Mouse (Mus musculus) stomach, postnatal 0 days (tissue): Measurements from ENCODE around the gene Zc3h12b. TPM values are rescaled to one million over a fixed set of nuclear protein-coding genes. Genes with fewer than 3 reads are reported as not detected.

ENCODE experiments used
- ATAC-seq: fragments of 200-750 bp; cut with Nextera tagmentation; 2 replicates; pipeline ENCODE4 v1.8.0; 2017; ENCODE audit not compliant: low FRiP score, low TSS enrichment
- DNase-seq: peaks from one replicate; pipeline ENCODE4 v3.0.0-alpha.2; 2016; ENCODE audit warnings: low spot score
- H3K27ac ChIP-seq: fragments of 300-500 bp; sonication (generic); replicated peaks from 2 replicates; pipeline ENCODE4 v1.5.1; 2014; ENCODE audit warnings: mild to moderate bottlenecking, control low read depth
- H3K27me3 ChIP-seq: fragments of 300-500 bp; sonication (generic); 2 replicates; pipeline ENCODE4 v1.6.1; 2014; ENCODE audit warnings: low read length; ENCODE audit not compliant: control insufficient read depth, insufficient read depth
- H3K36me3 ChIP-seq: fragments of 300-500 bp; sonication (generic); 2 replicates; pipeline ENCODE4 v1.6.1; 2014; ENCODE audit warnings: low read length, mixed read lengths; ENCODE audit not compliant: control insufficient read depth, insufficient read depth
- H3K4me1 ChIP-seq: fragments of 300-500 bp; sonication (generic); replicated peaks from 2 replicates; pipeline ENCODE4 v1.6.1; 2014; ENCODE audit warnings: antibody characterized with exemption; ENCODE audit not compliant: control insufficient read depth, insufficient read depth
- H3K4me2 ChIP-seq: fragments of 300-500 bp; sonication (generic); replicated peaks from 2 replicates; pipeline ENCODE4 v1.6.1; 2014; ENCODE audit warnings: low read depth, mild to moderate bottlenecking, control low read depth, moderate library complexity
- H3K4me3 ChIP-seq: fragments of 300-500 bp; sonication (generic); 2 replicates; pipeline ENCODE4 v1.5.1; 2014; ENCODE audit warnings: low read depth, low read length, control low read depth
- H3K9ac ChIP-seq: fragments of 300-500 bp; sonication (generic); 2 replicates; pipeline ENCODE4 v1.6.1; 2014; ENCODE audit warnings: mild to moderate bottlenecking, low read length, control low read depth, mixed read lengths
- H3K9me3 ChIP-seq: fragments of 300-500 bp; sonication (generic); 2 replicates; pipeline ENCODE4 v1.6.1; 2016; ENCODE audit warnings: low read length; ENCODE audit not compliant: control insufficient read depth
- CTCF ChIP-seq: IDR thresholded peaks from 2 replicates; pipeline ENCODE4 v1.5.1; 2016; ENCODE audit warnings: antibody characterized with exemption, low read depth, mild to moderate bottlenecking, moderate library complexity
- EP300 ChIP-seq: optimal IDR thresholded peaks from 2 replicates; pipeline ENCODE3; 2016; ENCODE audit warnings: antibody characterized with exemption
- WGBS: fragments of 180-500 bp; shearing (Covaris S2); extraction: QIAGEN DNeasy Blood & Tissue Kit; methylation state at CpG from one replicate; pipeline ENCODE4 v1.1.7; 2014; 5-methylcytosine and 5-hydroxymethylcytosine counted together
- polyA plus RNA-seq: library from polyadenylated mRNA; unstranded; fragments of >200 nt; fragmentation: Nextera tagmentation; extraction: Ambion mirVana; gene quantifications from 2 replicates; pipeline ENCODE4 v1.2.1, GENCODE M21; 2015

Gene Zc3h12b
- polyA plus RNA-seq, 1 experiment from 2014 or later, result 0.74 TPM

DNA sequence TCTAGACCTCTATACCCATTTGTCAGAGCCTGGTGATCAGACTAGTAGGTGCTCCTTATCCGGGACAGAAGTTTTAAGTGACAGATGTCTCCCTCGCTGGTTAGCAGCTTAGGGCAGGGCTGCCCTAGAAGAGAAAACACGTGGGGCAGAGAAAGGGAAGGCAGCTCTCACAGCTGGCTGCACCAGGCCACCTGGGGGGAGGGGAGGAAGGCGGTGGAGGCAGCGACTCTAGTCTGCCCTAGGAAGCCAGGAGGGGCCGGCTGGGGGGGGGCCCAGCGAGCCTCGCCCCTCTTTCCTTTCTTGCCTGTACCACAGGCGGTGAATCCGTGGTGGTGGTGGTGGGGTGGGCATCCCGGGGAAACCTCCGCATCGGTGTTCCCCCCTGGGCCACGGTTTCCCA lies 141.3 kb downstream of the Zc3h12b start:
- Histone ChIP-seq H3K27me3 (no peaks in the 10 kb centered on the region), H3K9me3 (no peaks in the 10 kb centered on the region), H3K36me3 (no peaks in the 10 kb centered on the region), H3K4me3 (no peak overlapping the region), H3K27ac (no peak overlapping the region), H3K9ac (no peak overlapping the region), H3K4me2 (no peak overlapping the region), H3K4me1 (no peaks in the 10 kb centered on the region)
- DNase-seq, result no peak
- ATAC-seq, result no peak
- no peak for TF ChIP-seq CTCF
- no peak for TF ChIP-seq EP300
- WGBS, result 87% methylated on average over 8 of the region's 14 CpGs

DNA sequence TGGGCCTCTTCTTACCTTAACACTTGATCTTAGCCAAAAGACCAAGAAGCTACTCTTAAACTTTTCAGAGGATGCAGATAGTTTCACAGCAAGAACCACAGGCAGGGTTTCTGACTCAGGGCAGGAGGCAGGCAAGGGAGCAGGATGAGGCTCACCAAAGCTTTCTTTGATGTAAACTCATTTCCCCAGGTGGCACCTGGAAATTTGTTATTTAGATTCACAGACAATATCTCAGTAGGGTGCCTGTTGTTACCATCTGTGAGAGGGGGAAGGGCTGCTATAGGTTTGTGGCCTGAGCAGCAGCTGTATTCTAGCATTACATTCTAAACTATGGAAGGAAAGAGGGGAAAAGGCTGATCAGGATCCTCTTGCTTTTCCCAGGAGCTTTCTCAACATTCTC lies 169.6 kb downstream of the Zc3h12b start:
- no peak for TF ChIP-seq CTCF
- no peak for TF ChIP-seq EP300
- ATAC-seq, result no peak
- DNase-seq, result no peak
- H3K36me3 ChIP-seq, result no peaks in the 10 kb centered on the region
- H3K9ac ChIP-seq, result no peak overlapping the region
- no peak overlapping the region for H3K27ac ChIP-seq
- no peaks in the 10 kb centered on the region for H3K4me1 ChIP-seq
- no peak overlapping the region for H3K4me2 ChIP-seq
- no peak overlapping the region for H3K4me3 ChIP-seq
- no peaks in the 10 kb centered on the region for H3K27me3 ChIP-seq
- no peaks in the 10 kb centered on the region for H3K9me3 ChIP-seq

DNA sequence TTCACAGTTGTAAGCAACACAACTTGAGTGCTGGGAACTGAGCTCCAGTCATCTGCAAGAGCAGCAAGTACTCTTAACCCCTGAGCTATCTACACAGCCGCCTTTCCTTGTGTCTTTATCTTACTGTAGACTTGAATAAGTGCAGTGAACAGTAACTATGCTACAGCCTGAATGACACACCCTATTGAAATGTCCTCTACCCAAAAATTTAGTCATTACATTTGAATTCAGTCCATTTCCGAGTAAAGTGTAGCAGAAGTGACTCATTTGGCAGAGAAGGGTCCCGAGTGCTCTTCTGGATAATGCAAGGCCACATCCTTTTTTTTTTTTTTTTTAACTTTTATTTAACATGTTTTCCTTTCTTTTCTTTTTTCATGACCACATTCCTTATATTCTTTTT lies 191.2 kb downstream of the Zc3h12b start:
- Histone ChIP-seq H3K4me2 (no peak overlapping the region), H3K4me1 (no peaks in the 10 kb centered on the region), H3K36me3 (no peaks in the 10 kb centered on the region), H3K9ac (no peak overlapping the region), H3K27me3 (no peaks in the 10 kb centered on the region), H3K27ac (no peak overlapping the region), H3K4me3 (no peak overlapping the region), H3K9me3 (no peaks in the 10 kb centered on the region)
- 73% methylated on average over 3 of the region's 3 CpGs for WGBS
- no peak for DNase-seq
- TF ChIP-seq CTCF, result no peak
- TF ChIP-seq EP300, result no peak
- no peak for ATAC-seq

DNA sequence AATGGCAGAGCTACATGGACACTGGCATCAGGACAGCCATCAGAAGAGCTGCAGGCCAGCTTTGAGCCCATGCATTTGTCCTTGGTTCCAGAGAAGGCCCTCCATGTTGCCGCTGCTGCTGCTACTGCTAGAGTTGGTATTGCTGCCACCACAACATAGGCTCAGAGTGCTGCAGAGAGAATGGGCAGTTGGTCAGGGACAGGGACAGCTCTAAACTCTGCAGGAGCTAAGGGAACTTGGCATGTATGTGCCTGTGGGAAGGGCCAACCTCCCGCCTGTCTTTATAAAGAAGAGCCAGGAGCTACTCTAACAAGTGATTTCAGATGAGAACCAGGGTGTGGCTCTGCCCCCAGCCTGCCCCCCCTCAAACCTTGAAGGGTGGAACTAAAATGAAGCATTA lies 224.0 kb downstream of the Zc3h12b start:
- H3K27me3 ChIP-seq, result no peaks in the 10 kb centered on the region
- H3K4me1 ChIP-seq, result no peaks in the 10 kb centered on the region
- no peaks in the 10 kb centered on the region for H3K9me3 ChIP-seq
- no peak for DNase-seq
- no peak overlapping the region for H3K27ac ChIP-seq
- H3K4me3 ChIP-seq, result no peak overlapping the region
- no peak for ATAC-seq
- TF ChIP-seq EP300 (no peak), CTCF (no peak)
- no peaks in the 10 kb centered on the region for H3K36me3 ChIP-seq
- 84% methylated on average over 2 of the region's 2 CpGs for WGBS
- no peak overlapping the region for H3K4me2 ChIP-seq
- no peak overlapping the region for H3K9ac ChIP-seq

DNA sequence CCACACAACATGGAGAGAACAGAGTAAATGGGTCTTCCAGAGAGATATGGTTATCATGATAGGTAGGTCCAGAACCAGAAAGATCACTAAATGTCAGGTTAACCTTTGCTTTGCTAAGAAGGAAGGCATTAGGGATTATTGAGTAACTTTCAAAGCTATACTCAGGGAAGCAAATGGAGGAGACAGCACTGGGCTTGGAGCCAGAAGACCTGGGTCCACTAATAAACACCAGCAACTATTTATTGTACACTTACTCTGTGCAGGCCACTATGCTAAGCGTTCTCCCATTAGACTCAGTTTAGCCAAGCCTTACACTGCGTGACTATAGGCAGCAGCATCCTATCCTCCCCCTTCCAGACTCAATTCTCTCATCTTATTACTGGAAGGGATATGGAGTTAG lies 234.0 kb downstream of the Zc3h12b start:
- Histone ChIP-seq H3K27ac (no peak overlapping the region), H3K9ac (no peak overlapping the region), H3K4me2 (no peak overlapping the region), H3K4me1 (no peaks in the 10 kb centered on the region), H3K27me3 (no peaks in the 10 kb centered on the region), H3K4me3 (no peak overlapping the region), H3K9me3 (no peaks in the 10 kb centered on the region), H3K36me3 (no peaks in the 10 kb centered on the region)
- ATAC-seq, result no peak
- no peak for TF ChIP-seq CTCF
- no peak for TF ChIP-seq EP300
- WGBS, result 91% methylated on average over 2 of the region's 2 CpGs
- DNase-seq, result no peak

DNA sequence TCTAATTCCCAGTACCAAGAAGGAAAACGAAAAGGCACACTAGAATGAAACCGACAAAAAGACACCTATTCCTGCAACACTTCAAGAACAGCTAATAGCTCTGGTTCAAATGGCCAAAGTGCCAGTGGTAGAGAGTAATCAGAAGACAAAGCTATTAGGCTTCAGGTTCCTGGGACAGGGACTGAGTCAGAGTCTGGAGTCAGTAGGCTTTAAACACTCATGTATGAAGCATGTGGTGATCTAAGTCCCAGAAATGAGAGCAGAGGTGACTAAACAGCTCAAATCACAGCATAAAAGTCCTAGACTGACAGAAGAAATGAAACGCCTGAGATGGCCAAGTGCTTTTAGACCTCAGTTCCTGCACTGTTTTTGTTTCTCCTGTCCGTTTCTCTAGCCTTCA lies 236.7 kb downstream of the Zc3h12b start:
- no peak overlapping the region for H3K27ac ChIP-seq
- ATAC-seq (no peak), DNase-seq (no peak)
- no peak for TF ChIP-seq CTCF
- TF ChIP-seq EP300, result no peak
- H3K36me3 ChIP-seq, result no peaks in the 10 kb centered on the region
- no peaks in the 10 kb centered on the region for H3K9me3 ChIP-seq
- no peaks in the 10 kb centered on the region for H3K4me1 ChIP-seq
- no peaks in the 10 kb centered on the region for H3K27me3 ChIP-seq
- H3K4me2 ChIP-seq, result no peak overlapping the region
- no peak overlapping the region for H3K9ac ChIP-seq
- no peak overlapping the region for H3K4me3 ChIP-seq
- 91% methylated on average over 4 of the region's 4 CpGs for WGBS
